Mouse (Mus musculus) retina, adult 2 months (tissue): ENCODE measurements around the gene Tmem248.

Source experiments
- DNase-seq: peaks from one replicate; pipeline ENCODE4 v3.0.0-alpha.2; 2012; ENCODE audit warnings: low read depth, low spot score

Tmem248 gene

GRCm38 (mm10) chr5:130256678-130257271 is 39.9 kb downstream of the Tmem248 start:
- DNase-seq: peak; percentile 93

- no peak for DNase-seq
These were observed 40.4 kb downstream of the Tmem248 start for GRCm38 (mm10) chr5:130257303-130257702.

GRCm38 (mm10) chr5:130263454-130263853 is 46.6 kb downstream of the Tmem248 start:
- DNase-seq: no peak

DNA sequence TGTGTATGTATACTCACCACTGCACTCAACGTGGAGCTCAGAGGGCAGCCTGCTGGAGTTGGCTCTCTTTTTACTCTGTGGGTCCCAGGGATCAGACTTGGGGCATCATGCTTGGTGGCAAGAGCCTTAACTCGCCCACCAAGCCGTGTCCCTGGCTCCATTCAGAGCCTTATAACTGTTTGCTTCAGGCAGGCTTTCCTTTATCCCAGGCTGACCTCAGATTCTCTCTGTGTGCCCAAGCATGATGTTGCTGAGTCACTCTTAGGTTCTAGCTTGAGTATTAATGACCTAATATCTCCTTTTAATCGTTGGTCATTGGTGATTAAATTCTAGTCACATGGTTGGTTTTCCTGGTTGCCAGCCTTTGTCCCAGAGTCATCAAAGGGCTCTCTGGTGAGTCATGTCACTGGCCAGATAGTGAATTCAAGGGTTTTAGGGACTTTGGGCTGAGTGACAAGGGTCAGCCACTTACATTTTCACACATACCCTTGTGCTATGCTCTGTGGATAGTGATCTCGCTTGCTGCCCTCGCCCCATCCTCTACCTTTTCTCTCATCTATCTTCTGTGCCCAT is 47.6 kb downstream of the Tmem248 start:
- no peak for DNase-seq

- no peak for DNase-seq
These were observed 49.8 kb downstream of the Tmem248 start for GRCm38 (mm10) chr5:130266651-130267050.

DNA sequence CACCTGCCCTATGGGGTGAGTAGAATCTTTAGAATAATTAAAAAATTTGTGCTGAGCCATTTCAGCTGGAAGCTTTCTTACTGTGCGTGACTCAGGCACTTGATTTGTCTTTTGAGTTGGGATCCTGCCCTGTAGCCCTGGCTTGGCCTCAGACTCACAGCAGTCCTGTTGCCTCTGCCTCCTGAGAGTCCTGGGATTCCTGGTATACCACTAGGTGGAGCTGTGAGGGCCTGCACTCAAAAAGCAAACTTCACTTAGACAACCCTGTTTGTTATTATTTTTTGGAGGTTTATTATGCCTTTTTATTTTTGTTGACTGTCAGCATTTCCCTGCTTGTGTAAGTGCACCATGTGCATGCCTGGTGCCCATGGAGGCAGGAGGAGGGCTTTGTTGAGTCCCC is 50.4 kb downstream of the Tmem248 start:
- no peak for DNase-seq

GRCm38 (mm10) chr5:130268976-130269375 is 52.1 kb downstream of the Tmem248 start:
- DNase-seq: no peak

DNA sequence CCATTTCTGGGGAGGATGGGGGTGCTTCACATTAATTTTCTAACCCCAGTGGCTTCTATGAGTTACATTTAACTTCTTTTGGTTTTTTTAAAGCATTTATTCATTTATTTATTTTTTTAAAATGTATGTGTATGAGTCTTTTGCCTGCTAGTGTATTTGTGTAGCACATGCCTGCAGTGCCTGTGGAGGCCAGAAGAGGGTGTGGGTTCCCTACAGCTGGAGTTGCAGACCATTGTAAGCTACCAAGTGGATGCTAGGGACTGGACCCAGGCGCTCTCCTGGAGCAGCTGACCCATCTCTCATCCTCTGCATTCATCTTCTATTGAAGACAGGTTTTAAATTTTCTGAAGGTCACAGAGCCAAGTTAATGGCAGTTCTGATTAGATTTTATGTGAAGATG is 55.5 kb downstream of the Tmem248 start:
- no peak for DNase-seq

DNA sequence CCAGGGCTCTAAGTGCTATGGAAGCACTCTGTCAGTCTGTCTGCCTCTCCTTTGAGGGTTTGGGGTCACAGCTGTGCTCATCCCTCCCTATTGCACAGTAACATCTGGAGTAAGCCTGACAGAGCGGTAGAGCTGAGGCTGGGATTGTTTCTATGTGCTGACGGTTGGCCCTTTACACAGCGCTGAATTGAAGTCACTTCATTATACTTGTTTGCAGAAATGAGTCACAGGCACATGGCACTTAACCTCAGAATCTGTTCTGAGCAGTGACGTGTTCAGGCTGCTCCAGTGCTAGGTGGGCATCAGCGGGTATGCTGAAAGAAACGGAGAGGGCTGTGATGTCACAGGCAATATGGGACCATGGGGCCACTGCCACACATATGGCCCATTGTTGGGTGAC is 56.2 kb downstream of the Tmem248 start:
- no peak for DNase-seq

DNA sequence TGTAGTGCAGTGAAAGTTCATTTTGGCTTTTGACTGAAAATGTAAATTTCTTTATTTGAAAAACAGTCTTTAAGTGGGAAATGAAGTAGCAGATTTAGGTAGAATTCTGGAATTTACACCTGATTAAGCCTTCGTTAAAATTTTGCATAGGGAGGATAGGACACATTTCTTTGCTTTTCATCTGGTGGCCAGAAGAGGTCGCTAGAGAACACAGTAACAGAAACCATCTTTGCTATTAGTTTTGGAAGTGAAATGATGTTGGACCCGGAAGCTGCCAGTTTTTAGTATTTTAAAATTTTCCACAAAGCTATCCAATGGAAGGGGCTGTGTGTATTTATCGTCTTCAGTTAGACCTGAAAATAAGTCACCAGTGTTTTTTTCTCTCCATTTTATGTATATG is 58.6 kb downstream of the Tmem248 start:
- no peak for DNase-seq

GRCm38 (mm10) chr5:130278011-130278472 is 61.2 kb downstream of the Tmem248 start:
- DNase-seq: no peak

- no peak for DNase-seq
These were observed 66.3 kb downstream of the Tmem248 start for GRCm38 (mm10) chr5:130283079-130283732.

- DNase-seq: no peak
These were observed 71.2 kb downstream of the Tmem248 start for GRCm38 (mm10) chr5:130288106-130288505.

DNA sequence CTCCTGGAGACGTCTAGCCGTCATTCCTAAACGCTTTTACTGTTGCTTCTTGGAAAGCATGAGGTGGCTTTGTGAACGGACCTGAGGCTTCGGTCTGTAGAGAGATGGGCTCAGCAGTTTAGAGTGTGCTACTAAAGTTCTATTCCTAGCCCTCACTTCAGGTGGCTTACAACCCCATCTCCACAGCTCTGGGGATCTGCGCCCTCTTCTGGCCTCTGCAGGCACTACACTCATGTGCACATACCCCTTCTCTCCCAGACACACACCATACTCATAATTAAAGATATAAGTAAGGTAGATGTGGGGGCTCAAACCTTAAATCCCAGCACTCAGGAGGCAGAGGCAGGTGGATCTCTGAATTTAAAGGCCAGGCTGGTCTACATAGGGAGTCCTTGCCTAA is 73.4 kb downstream of the Tmem248 start:
- DNase-seq: no peak

- no peak for DNase-seq
These were observed 73.9 kb downstream of the Tmem248 start for GRCm38 (mm10) chr5:130290775-130291174.

DNA sequence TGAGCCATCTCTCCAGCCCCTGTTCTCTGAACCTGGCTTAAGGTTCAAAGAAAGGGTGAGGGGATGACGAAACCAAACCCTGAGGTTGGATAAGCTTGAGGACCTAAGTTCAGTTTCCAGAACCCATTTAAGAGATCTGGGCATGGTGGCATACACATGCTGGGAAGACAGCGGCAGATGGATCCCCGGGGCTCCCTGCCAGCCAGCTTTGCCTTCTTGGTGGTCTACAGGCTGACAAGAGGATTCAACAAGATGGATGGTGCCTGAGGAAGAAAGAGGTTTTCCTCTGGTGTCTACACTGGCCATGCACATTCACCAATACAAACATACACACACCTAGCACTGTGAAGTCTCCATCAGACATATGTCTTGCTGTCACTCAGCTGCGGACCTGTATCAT is 76.1 kb downstream of the Tmem248 start:
- DNase-seq: no peak
